Mouse (Mus musculus) ovary, postnatal 14 days (tissue): ENCODE results near the gene Jade1.

Source experiments
- DNase-seq: peaks from one replicate; pipeline ENCODE4 v3.0.0; 2022; ENCODE audit warnings: low spot score

Jade1 gene

GRCm38 (mm10) chr3:41577240-41577639 lies 21.7 kb downstream of the Jade1 start:
- no peak for DNase-seq

- no peak for DNase-seq
Observed at GRCm38 (mm10) chr3:41579873-41580272, 24.3 kb downstream of the Jade1 start.

GRCm38 (mm10) chr3:41580401-41581323 lies 25.1 kb downstream of the Jade1 start:
- DNase-seq = no peak

GRCm38 (mm10) chr3:41581436-41581835 lies 25.9 kb downstream of the Jade1 start:
- DNase-seq = no peak

GRCm38 (mm10) chr3:41582256-41582655 lies 26.7 kb downstream of the Jade1 start:
- no peak for DNase-seq

- no peak for DNase-seq
Observed at GRCm38 (mm10) chr3:41583092-41583491, 27.6 kb downstream of the Jade1 start.

GRCm38 (mm10) chr3:41583621-41584020 lies 28.1 kb downstream of the Jade1 start:
- no peak for DNase-seq

- no peak for DNase-seq
Observed at GRCm38 (mm10) chr3:41585548-41585947, 30.0 kb downstream of the Jade1 start.

- DNase-seq = no peak
Observed at GRCm38 (mm10) chr3:41586330-41586729, 30.8 kb downstream of the Jade1 start.

- no peak for DNase-seq
Observed at GRCm38 (mm10) chr3:41586917-41587316, 31.4 kb downstream of the Jade1 start.

- DNase-seq = no peak
Observed at GRCm38 (mm10) chr3:41587588-41587987, 32.1 kb downstream of the Jade1 start.

GRCm38 (mm10) chr3:41588495-41588894 lies 33.0 kb downstream of the Jade1 start:
- DNase-seq = no peak

GRCm38 (mm10) chr3:41589246-41589914 lies 33.8 kb downstream of the Jade1 start:
- DNase-seq = no peak

GRCm38 (mm10) chr3:41589988-41590387 lies 34.5 kb downstream of the Jade1 start:
- DNase-seq = no peak

GRCm38 (mm10) chr3:41590695-41591559 lies 35.4 kb downstream of the Jade1 start:
- no peak for DNase-seq

- no peak for DNase-seq
Observed at GRCm38 (mm10) chr3:41591651-41592170, 36.2 kb downstream of the Jade1 start.

- DNase-seq = no peak
Observed at GRCm38 (mm10) chr3:41592805-41593204, 37.3 kb downstream of the Jade1 start.

GRCm38 (mm10) chr3:41594097-41594879 lies 38.8 kb downstream of the Jade1 start:
- DNase-seq = no peak

- no peak for DNase-seq
Observed at GRCm38 (mm10) chr3:41595010-41595409, 39.5 kb downstream of the Jade1 start.

GRCm38 (mm10) chr3:41597036-41597435 lies 41.5 kb downstream of the Jade1 start:
- DNase-seq = no peak

GRCm38 (mm10) chr3:41598412-41598811 lies 42.9 kb downstream of the Jade1 start:
- no peak for DNase-seq
